Mouse (Mus musculus) inflammation-experienced regulatory T-cells, adult 6 months (primary cell): ENCODE results near the gene Ugt1a9. TPM values are rescaled to one million over a fixed set of nuclear protein-coding genes. Genes with fewer than 3 reads are reported as not detected.

Source experiments
- ATAC-seq: one replicate; pipeline ENCODE4 v1.8.0; 2017
- polyA plus RNA-seq, 3 experiments: library from polyadenylated mRNA; unstranded; fragments of 100-300 nt; shearing (Covaris generic); gene quantifications; one replicate each; pipeline ENCODE4 v1.2.1; 2017

Ugt1a9 gene
- polyA plus RNA-seq, 3 experiments from 2014 or later: not detected

- ATAC-seq: no peak
Observed at GRCm38 (mm10) chr1:88260604-88261377, 190.2 kb downstream of the Ugt1a9 start.

- no peak for ATAC-seq
Observed at GRCm38 (mm10) chr1:88261706-88262105, 191.1 kb downstream of the Ugt1a9 start.

GRCm38 (mm10) chr1:88262255-88262654, 191.7 kb downstream of the Ugt1a9 start:
- ATAC-seq: no peak

GRCm38 (mm10) chr1:88262961-88263360, 192.4 kb downstream of the Ugt1a9 start:
- no peak for ATAC-seq

GRCm38 (mm10) chr1:88263778-88264177, 193.2 kb downstream of the Ugt1a9 start:
- ATAC-seq: no peak

GRCm38 (mm10) chr1:88264237-88264868, 193.8 kb downstream of the Ugt1a9 start:
- no peak for ATAC-seq

- ATAC-seq: no peak
Observed at GRCm38 (mm10) chr1:88264869-88265240, 194.3 kb downstream of the Ugt1a9 start.

GRCm38 (mm10) chr1:88266123-88266522, 195.5 kb downstream of the Ugt1a9 start:
- ATAC-seq: no peak

GRCm38 (mm10) chr1:88267489-88267888, 196.9 kb downstream of the Ugt1a9 start:
- peak; percentile 1 for ATAC-seq

- ATAC-seq: no peak
Observed at GRCm38 (mm10) chr1:88268070-88268469, 197.5 kb downstream of the Ugt1a9 start.

Other genes with a start within 250 kb of the Ugt1a9 start
- 10 to 100 TPM; 19.3 to 35.5 (median 34.2) TPM for gene Dgkd, start 217.5 kb upstream of the Ugt1a9 start, polyA plus RNA-seq
- gene Usp40, start 62.2 kb upstream of the Ugt1a9 start, polyA plus RNA-seq: 10 to 100 TPM; 13.6 to 26.7 (median 21.5) TPM
- not detected for gene Ugt1a10, start 15.4 kb upstream of the Ugt1a9 start, polyA plus RNA-seq
- under 1 TPM in 1 of 3 experiments, not detected in 2; 0.63 TPM for gene Ugt1a8, start 17.0 kb downstream of the Ugt1a9 start, polyA plus RNA-seq
- 1 to 10 TPM in 2 of 3 experiments, under 1 TPM in 1; 0.20 to 1.9 (median 1.5) TPM for gene Ugt1a7c, start 24.3 kb downstream of the Ugt1a9 start, polyA plus RNA-seq
- gene Ugt1a6b, start 32.5 kb downstream of the Ugt1a9 start, polyA plus RNA-seq: not detected
- under 1 TPM in 2 of 3 experiments, not detected in 1; 0.19 to 0.98 TPM for gene Ugt1a6a, start 64.0 kb downstream of the Ugt1a9 start, polyA plus RNA-seq
- not detected for gene Ugt1a5, start 95.2 kb downstream of the Ugt1a9 start, polyA plus RNA-seq
- gene Ugt1a2, start 129.8 kb downstream of the Ugt1a9 start, polyA plus RNA-seq: not detected
- gene Dnajb3, start 135.0 kb downstream of the Ugt1a9 start, polyA plus RNA-seq: under 1 TPM in 2 of 3 experiments, not detected in 1; 0.47 to 0.99 TPM
- not detected for gene Ugt1a1, start 141.2 kb downstream of the Ugt1a9 start, polyA plus RNA-seq
- gene Mroh2a, start 156.2 kb downstream of the Ugt1a9 start, polyA plus RNA-seq: 1 to 10 TPM; 1.9 to 4.4 (median 2.1) TPM
- gene Hjurp, start 206.8 kb downstream of the Ugt1a9 start, polyA plus RNA-seq: 10 to 100 TPM; 37.3 to 97.3 (median 69.6) TPM
- gene Trpm8, start 206.9 kb downstream of the Ugt1a9 start, polyA plus RNA-seq: not detected